Mouse (Mus musculus): ENCODE data around the gene Wdr64.

DNA sequence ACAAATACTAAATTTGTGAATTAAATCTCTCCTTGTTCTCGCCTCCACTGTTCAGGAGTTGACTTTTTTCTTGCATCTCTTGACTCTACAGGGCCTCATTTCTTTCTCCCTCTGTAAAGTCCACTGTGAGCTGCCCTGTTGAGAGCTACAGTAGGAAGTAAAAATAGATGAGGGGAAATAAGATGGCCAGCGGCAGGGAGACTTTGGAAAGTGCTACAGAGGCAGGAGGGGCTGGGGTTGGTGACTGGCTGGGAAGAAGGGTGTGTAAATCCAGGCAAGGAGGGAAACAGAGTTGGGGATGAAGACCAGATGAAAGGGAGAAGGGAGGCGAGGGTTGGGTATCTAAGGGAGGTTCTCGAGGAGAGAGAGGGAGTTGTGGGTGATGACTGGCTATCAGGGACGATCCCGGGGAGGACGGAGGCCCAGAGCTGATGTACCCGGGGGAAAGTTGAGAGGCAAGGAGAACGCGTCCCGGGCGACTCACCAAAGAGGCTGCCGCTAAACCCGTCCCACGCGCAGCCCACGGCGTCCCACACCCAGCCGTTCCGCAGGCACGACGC lies 6.6 kb upstream of the Wdr64 start:
- TF ChIP-seq GATA1 (IDR thresholded peaks at IDR 0.05; ENCODE audit: borderline replicate concordance, low read length) (no peak), CTCF (IDR thresholded peaks at IDR 0.05; ENCODE audit: low read depth, low read length) (no peak), TAL1 (conservative IDR thresholded peaks at IDR 0.05; ENCODE audit: low read depth, low read length) (no peak), GATA2 (IDR thresholded peaks at IDR 0.05; ENCODE audit: borderline replicate concordance, low read depth, low read length) (no peak), POLR2AphosphoS5 (IDR thresholded peaks at IDR 0.05; ENCODE audit: insufficient replicate concordance, low read depth, low read length) (no peak)

Measured in G1E (cell line).